Mouse (Mus musculus) stomach, postnatal 0 days (tissue): ENCODE measurements at regions not wholly inside any gene's neighbourhood (a gene's known extent, or its start where the extent isn't known, plus 50 kb on each side); places are given as distances from the start of the nearest gene placed in this dataset.

Experiments used
- CTCF ChIP-seq: IDR thresholded peaks from 2 replicates; pipeline ENCODE4 v1.5.1; 2016; ENCODE audit warnings: antibody characterized with exemption, low read depth, mild to moderate bottlenecking, moderate library complexity
- EP300 ChIP-seq: optimal IDR thresholded peaks from 2 replicates; pipeline ENCODE3; 2016; ENCODE audit warnings: antibody characterized with exemption

DNA sequence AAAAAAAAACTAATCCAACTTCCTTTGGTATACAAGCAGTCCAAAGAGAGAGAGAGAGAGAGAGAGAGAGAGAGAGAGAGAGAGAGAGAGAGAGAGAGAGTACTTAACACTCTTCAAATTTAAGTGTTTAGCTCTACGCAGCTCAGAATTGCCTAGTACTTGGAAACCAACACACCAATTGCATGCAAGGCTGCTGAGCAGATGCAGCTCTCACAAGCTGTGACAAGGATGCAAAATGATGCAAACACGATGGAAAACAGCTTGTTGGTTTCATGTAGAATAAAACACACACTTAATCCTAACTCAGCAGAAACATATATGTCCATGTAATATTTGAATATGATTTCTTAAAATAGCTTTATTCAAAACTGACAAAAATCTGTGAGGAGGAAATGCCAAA, 94.9 kb upstream of the B3gat1 start:
- TF ChIP-seq CTCF, result no peak
- TF ChIP-seq EP300, result no peak
